Mouse (Mus musculus) lung, postnatal 0 days (tissue): Measurements from ENCODE around the gene Nsmf.

Experiments
- CTCF ChIP-seq: IDR thresholded peaks from 2 replicates; pipeline ENCODE4 v1.5.1; 2016; ENCODE audit warnings: antibody characterized with exemption, mild to moderate bottlenecking
- EP300 ChIP-seq: IDR thresholded peaks from 2 replicates; pipeline ENCODE4 v1.6.1; 2016; ENCODE audit warnings: antibody characterized with exemption, mild to moderate bottlenecking, control low read depth

DNA sequence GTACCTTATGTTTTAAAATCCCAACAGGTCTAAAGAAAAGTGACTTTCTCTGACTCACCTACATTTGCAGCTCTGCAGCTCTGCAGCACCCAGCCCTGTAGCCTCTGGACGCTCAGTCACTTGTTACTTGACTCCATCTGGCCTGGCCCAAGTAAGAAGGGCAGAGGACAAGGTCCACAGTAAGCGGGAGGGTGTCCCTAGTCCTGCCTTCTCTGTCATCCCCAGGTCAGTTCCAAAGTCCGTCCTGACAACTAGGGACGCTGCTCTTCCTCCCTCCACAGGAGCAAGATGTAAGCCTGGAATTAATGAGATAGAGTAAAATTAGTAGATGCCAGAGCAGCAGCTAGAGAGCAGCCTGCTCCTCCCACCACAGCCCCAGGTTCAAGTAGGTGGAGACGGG lies 25.9 kb downstream of the Nsmf start, which contains the start of gene Entpd8:
- no peak for TF ChIP-seq CTCF
- no peak for TF ChIP-seq EP300
